Mouse (Mus musculus) monocyte, adult 5-6 weeks (primary cell): ENCODE data around the gene Eif2ak2. TPM values are rescaled to one million over a fixed set of nuclear protein-coding genes. Genes with fewer than 3 reads are reported as not detected.

Experiments used
- ATAC-seq: fragments of 153-309, 156-312 bp; replicated peaks from 2 replicates; pipeline ENCODE4 v1.8.0; 2017; ENCODE audit warnings: mild to moderate bottlenecking; ENCODE audit not compliant: low TSS enrichment, insufficient number of reproducible peaks, severe bottlenecking, poor library complexity, low FRiP score
- total RNA-seq: library from RNA; stranded (forward); fragments of 200-1000, 200-491, 200-594 nt; gene quantifications from 3 replicates; pipeline ENCODE4 v1.2.3, GENCODE M21; 2017

Eif2ak2 gene
- total RNA-seq, 1 experiment from 2014 or later, result 20.6 TPM

DNA sequence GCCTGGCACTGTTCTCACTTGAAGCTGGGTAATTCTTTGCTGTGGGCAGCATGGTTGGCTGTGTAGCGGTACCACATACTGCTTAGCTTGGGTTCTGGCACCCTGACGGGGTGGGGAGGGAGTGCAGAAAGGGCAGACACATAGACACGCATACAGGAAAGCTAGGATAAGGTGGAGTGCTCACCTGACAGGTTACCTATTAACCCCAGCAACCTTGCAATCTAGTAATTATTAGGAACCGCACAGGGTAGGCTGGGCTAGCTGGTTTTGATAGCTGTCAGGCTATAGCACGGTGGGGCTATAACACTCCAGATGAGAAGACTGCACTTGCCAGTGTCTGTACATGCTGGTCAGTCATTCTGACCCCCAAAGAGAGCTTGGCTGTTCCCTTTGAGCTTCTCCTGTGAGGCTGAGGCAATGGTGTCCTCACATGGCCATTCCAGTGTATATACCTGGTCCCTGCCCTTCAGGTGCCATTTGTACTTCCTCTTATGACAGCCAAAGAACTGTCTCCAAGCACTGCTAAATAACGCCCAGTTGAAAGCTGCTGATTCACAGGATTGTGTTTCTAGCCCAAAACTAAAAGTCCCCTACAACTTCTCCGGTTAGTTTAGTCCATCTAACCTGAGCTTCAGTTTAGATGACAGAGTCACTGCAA, 40.0 kb downstream of the Eif2ak2 start:
- peak; percentile 29; the same call in 1 of the 2 replicates for ATAC-seq

- no peak for ATAC-seq
These were observed 46.3 kb downstream of the Eif2ak2 start for GRCm38 (mm10) chr17:78836056-78836455.

GRCm38 (mm10) chr17:78834856-78835835, 47.2 kb downstream of the Eif2ak2 start, which contains the start of the genes Heatr5b and Gpatch11:
Heatr5b (minus strand) TSS chr17:78835364.
Gpatch11 (plus strand) TSS chr17:78835567.
- ATAC-seq, result peak; percentile 89

DNA sequence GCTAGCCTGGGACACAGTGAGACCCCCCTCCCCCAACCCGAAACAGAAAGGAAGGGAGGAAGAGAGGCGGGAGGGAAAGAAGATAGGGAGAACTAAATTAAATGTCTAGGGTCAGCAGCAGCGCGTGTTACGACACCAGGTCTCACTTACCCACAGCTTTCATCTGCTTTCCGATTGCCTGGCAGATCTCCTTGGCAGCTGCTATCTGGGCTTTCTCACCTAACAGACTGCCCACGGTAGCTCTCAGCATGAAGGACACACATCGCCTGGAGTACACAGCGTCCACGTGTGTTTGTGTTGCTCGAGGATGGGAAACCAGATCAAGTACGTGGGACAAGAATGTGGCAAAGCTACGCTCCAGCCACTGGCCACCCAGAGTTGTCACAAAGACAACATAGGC, 58.0 kb downstream of the Eif2ak2 start:
- ATAC-seq, result no peak; the same call in 1 of the 2 replicates

DNA sequence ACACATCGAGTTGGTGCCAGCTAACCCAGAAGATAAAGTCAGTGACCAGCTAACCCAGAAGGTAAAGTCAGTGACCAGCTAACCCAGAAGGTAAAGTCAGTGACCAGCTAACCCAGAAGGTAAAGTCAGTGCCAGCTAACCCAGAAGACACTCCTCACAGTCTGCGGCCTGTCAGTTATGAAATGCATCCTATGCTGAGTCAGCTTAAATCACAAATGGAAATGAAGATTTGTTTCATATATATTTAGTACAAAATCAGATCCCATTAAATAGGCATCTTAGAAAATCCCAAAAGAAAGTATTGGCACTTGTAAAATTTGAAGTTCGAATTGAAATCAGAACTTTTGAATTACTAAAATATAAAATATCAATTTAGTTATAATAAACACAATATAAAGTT, 72.8 kb downstream of the Eif2ak2 start:
- ATAC-seq, result no peak

GRCm38 (mm10) chr17:78809019-78809418, 73.4 kb downstream of the Eif2ak2 start:
- no peak for ATAC-seq

Other genes with a start within 250 kb of the Eif2ak2 start
- gene Strn, start 145.4 kb downstream of the Eif2ak2 start, total RNA-seq, result 30.8 to 64.1 TPM (median 39.5 TPM) in 3 replicates
- 12.3 to 29.5 TPM (median 25.0 TPM) in 3 replicates for gene Heatr5b, start 47.2 kb downstream of the Eif2ak2 start, total RNA-seq
- gene Gpatch11, start 47.0 kb downstream of the Eif2ak2 start, total RNA-seq, result 57.6 to 86.9 TPM (median 66.9 TPM) in 3 replicates
- gene Sult6b1, start 24.4 kb upstream of the Eif2ak2 start, total RNA-seq, result not detected in 3 replicates
- gene Cebpzos, start 33.9 kb upstream of the Eif2ak2 start, total RNA-seq, result 44.9 to 54.5 TPM (median 46.9 TPM) in 3 replicates
- gene Cebpz, start 54.5 kb upstream of the Eif2ak2 start, total RNA-seq, result 139 to 178 TPM (median 141 TPM) in 3 replicates
- gene Ndufaf7, start 54.6 kb upstream of the Eif2ak2 start, total RNA-seq, result 40.7 to 61.7 TPM (median 53.5 TPM) in 3 replicates
- gene Prkd3, start 138.2 kb upstream of the Eif2ak2 start, total RNA-seq, result 85.4 to 117 TPM (median 96.5 TPM) in 3 replicates
- 4.3 to 7.2 TPM (median 6.2 TPM) in 3 replicates for gene Qpct, start 169.3 kb upstream of the Eif2ak2 start, total RNA-seq